Mouse (Mus musculus) hindbrain, embryonic 14.5 days (tissue): ENCODE data around the gene Dnah14. TPM values are rescaled to one million over a fixed set of nuclear protein-coding genes. Genes with fewer than 3 reads are reported as not detected.

Source experiments
- ATAC-seq: fragments of 200-750 bp; cut with Nextera tagmentation; 2 replicates; pipeline ENCODE4 v1.8.0; 2017; ENCODE audit warnings: moderate number of reproducible peaks, mild to moderate bottlenecking, moderate TSS enrichment, moderate library complexity; ENCODE audit not compliant: low FRiP score
- DNase-seq: peaks from one replicate; pipeline ENCODE4 v3.0.0-alpha.2; 2015; ENCODE audit warnings: low spot score
- H3K27ac ChIP-seq: fragments of 300-500 bp; sonication (generic); 2 replicates; pipeline ENCODE4 v1.5.1; 2014; ENCODE audit warnings: mild to moderate bottlenecking, moderate library complexity
- H3K27me3 ChIP-seq: fragments of 300-500 bp; sonication (generic); 2 replicates; pipeline ENCODE4 v1.6.1; 2014; ENCODE audit warnings: mild to moderate bottlenecking, low read length, mixed read lengths; ENCODE audit not compliant: control insufficient read depth, insufficient read depth
- H3K36me3 ChIP-seq: fragments of 300-500 bp; sonication (generic); replicated peaks from 2 replicates; pipeline ENCODE4 v1.6.1; 2014; ENCODE audit not compliant: control insufficient read depth, insufficient read depth
- H3K4me1 ChIP-seq: fragments of 300-500 bp; sonication (generic); replicated peaks from 2 replicates; pipeline ENCODE4 v1.6.1; 2014; ENCODE audit warnings: antibody characterized with exemption, low read length, mixed read lengths; ENCODE audit not compliant: control insufficient read depth, insufficient read depth
- H3K4me2 ChIP-seq: fragments of 300-500 bp; sonication (generic); replicated peaks from 2 replicates; pipeline ENCODE4 v1.6.1; 2014; ENCODE audit warnings: mild to moderate bottlenecking, moderate library complexity
- H3K4me3 ChIP-seq: fragments of 300-500 bp; sonication (generic); replicated peaks from 2 replicates; pipeline ENCODE4 v1.5.1; 2014; ENCODE audit warnings: mild to moderate bottlenecking, low read length
- H3K9ac ChIP-seq: fragments of 300-500 bp; sonication (generic); 2 replicates; pipeline ENCODE4 v1.6.1; 2014
- H3K9me3 ChIP-seq: fragments of 300-500 bp; sonication (generic); 2 replicates; pipeline ENCODE4 v1.6.1; 2016; ENCODE audit warnings: low read length; ENCODE audit not compliant: control insufficient read depth
- WGBS: fragments of 180-500 bp; shearing (Covaris S2); extraction: QIAGEN DNeasy Blood & Tissue Kit; methylation state at CpG from one replicate; pipeline ENCODE4 v1.1.7; 2014; 5-methylcytosine and 5-hydroxymethylcytosine counted together
- polyA plus RNA-seq: library from polyadenylated mRNA; unstranded; fragments of >200 nt; fragmentation: Nextera tagmentation; extraction: Ambion mirVana; gene quantifications from 2 replicates; pipeline ENCODE4 v1.2.1, GENCODE M21; 2014

Dnah14 gene
- polyA plus RNA-seq, 1 experiment from 2014 or later: 0.90 TPM

- WGBS: under 1% methylated on average over 14 of the region's 14 CpGs
- Histone ChIP-seq H3K9me3 (no peaks in the 10 kb centered on the region), H3K4me2 (peak within 1 kb of the TSS; percentile 80), H3K27me3 (no peaks in the 10 kb centered on the region), H3K4me1 (peaks cover 28% of the 10 kb centered on the region), H3K27ac (peak within 1 kb of the TSS; percentile 92), H3K4me3 (peak within 1 kb of the TSS; percentile 87), H3K9ac (peak within 1 kb of the TSS; percentile 83), H3K36me3 (no peaks in the 10 kb centered on the region)
- DNase-seq: peak; percentile 35
- ATAC-seq: no peak
Observed at GRCm38 (mm10) chr1:181842781-181843180, 266.4 kb downstream of the Dnah14 start, which contains the start of gene Lbr. Gene Lbr (minus strand): TSS chr1:181843046.

GRCm38 (mm10) chr1:181844874-181845547 is 268.7 kb downstream of the Dnah14 start:
- Histone ChIP-seq H3K4me3 (no peak overlapping the region), H3K4me1 (peaks cover 19% of the 10 kb centered on the region), H3K27ac (no peak overlapping the region), H3K36me3 (no peaks in the 10 kb centered on the region), H3K9me3 (no peaks in the 10 kb centered on the region), H3K4me2 (no peak overlapping the region), H3K27me3 (no peaks in the 10 kb centered on the region), H3K9ac (no peak overlapping the region)
- DNase-seq (no peak), ATAC-seq (no peak)
- 70% methylated on average over 15 of the region's 15 CpGs for WGBS

GRCm38 (mm10) chr1:181845767-181846166 is 269.4 kb downstream of the Dnah14 start:
- H3K4me2 ChIP-seq: no peak overlapping the region
- DNase-seq: no peak
- no peak for ATAC-seq
- 88% methylated on average over 3 of the region's 3 CpGs for WGBS
- no peaks in the 10 kb centered on the region for H3K36me3 ChIP-seq
- peaks cover 11% of the 10 kb centered on the region for H3K4me1 ChIP-seq
- no peak overlapping the region for H3K9ac ChIP-seq
- no peak overlapping the region for H3K4me3 ChIP-seq
- no peak overlapping the region for H3K27ac ChIP-seq
- no peaks in the 10 kb centered on the region for H3K9me3 ChIP-seq
- no peaks in the 10 kb centered on the region for H3K27me3 ChIP-seq

- WGBS: 89% methylated on average over 3 of the region's 3 CpGs
Observed at GRCm38 (mm10) chr1:181847396-181847795, 271.0 kb downstream of the Dnah14 start.

GRCm38 (mm10) chr1:181848210-181848609 is 271.9 kb downstream of the Dnah14 start:
- H3K4me1 ChIP-seq: 0 out of 2 replicates have a peak, but pooled peaks cover under 1% of the 10 kb centered on the region
- H3K4me2 ChIP-seq: no peak overlapping the region
- H3K4me3 ChIP-seq: no peak overlapping the region
- H3K36me3 ChIP-seq: no peaks in the 10 kb centered on the region
- ATAC-seq (no peak), DNase-seq (no peak)
- H3K9me3 ChIP-seq: no peaks in the 10 kb centered on the region
- no peaks in the 10 kb centered on the region for H3K27me3 ChIP-seq
- no peak overlapping the region for H3K9ac ChIP-seq
- WGBS: 77% methylated on average over 1 of the region's 1 CpGs
- no peak overlapping the region for H3K27ac ChIP-seq

More at GRCm38 (mm10) chr1:181847396-181847795, 271.0 kb downstream of the Dnah14 start:
- no peaks in the 10 kb centered on the region for H3K9me3 ChIP-seq
- DNase-seq: no peak
- H3K4me1 ChIP-seq: 0 out of 2 replicates have a peak, but pooled peaks cover 5% of the 10 kb centered on the region
- no peak for ATAC-seq
- no peak overlapping the region for H3K9ac ChIP-seq
- H3K36me3 ChIP-seq: no peaks in the 10 kb centered on the region
- no peak overlapping the region for H3K4me3 ChIP-seq
- no peak overlapping the region for H3K27ac ChIP-seq
- H3K27me3 ChIP-seq: no peaks in the 10 kb centered on the region
- H3K4me2 ChIP-seq: no peak overlapping the region

- Histone ChIP-seq H3K4me1 (no peaks in the 10 kb centered on the region), H3K4me2 (no peak overlapping the region), H3K27ac (no peak overlapping the region), H3K36me3 (no peaks in the 10 kb centered on the region), H3K27me3 (no peaks in the 10 kb centered on the region), H3K4me3 (no peak overlapping the region), H3K9ac (no peak overlapping the region), H3K9me3 (no peaks in the 10 kb centered on the region)
- DNase-seq: no peak
- 72% methylated on average over 4 of the region's 4 CpGs for WGBS
- no peak for ATAC-seq
Observed at GRCm38 (mm10) chr1:181850441-181850840, 274.1 kb downstream of the Dnah14 start.

- Histone ChIP-seq H3K4me3 (no peak overlapping the region), H3K9ac (no peak overlapping the region), H3K4me1 (no peaks in the 10 kb centered on the region), H3K27ac (no peak overlapping the region), H3K4me2 (no peak overlapping the region), H3K27me3 (no peaks in the 10 kb centered on the region), H3K9me3 (no peaks in the 10 kb centered on the region), H3K36me3 (no peaks in the 10 kb centered on the region)
- ATAC-seq (no peak), DNase-seq (no peak)
- WGBS: 88% methylated on average over 12 of the region's 12 CpGs
Observed at GRCm38 (mm10) chr1:181851521-181852310, 275.4 kb downstream of the Dnah14 start.

- 52% methylated on average over 13 of the region's 13 CpGs for WGBS
- H3K4me1 ChIP-seq: no peaks in the 10 kb centered on the region
- ATAC-seq (no peak), DNase-seq (no peak)
- H3K9me3 ChIP-seq: no peaks in the 10 kb centered on the region
- no peaks in the 10 kb centered on the region for H3K36me3 ChIP-seq
- no peaks in the 10 kb centered on the region for H3K27me3 ChIP-seq
- no peak overlapping the region for H3K4me3 ChIP-seq
- no peak overlapping the region for H3K9ac ChIP-seq
- H3K4me2 ChIP-seq: peak overlapping the region; percentile 16; the same call in 1 of the 2 replicates
- H3K27ac ChIP-seq: no peak overlapping the region
Observed at GRCm38 (mm10) chr1:181852466-181852865, 276.1 kb downstream of the Dnah14 start.

- peak overlapping the region; percentile 16 for H3K4me2 ChIP-seq
- no peaks in the 10 kb centered on the region for H3K27me3 ChIP-seq
- ATAC-seq (no peak), DNase-seq (no peak)
- no peak overlapping the region for H3K9ac ChIP-seq
- no peak overlapping the region for H3K27ac ChIP-seq
- 13% methylated on average over 15 of the region's 21 CpGs for WGBS
- no peak overlapping the region; the same call in 1 of the 2 replicates for H3K4me3 ChIP-seq
- no peaks in the 10 kb centered on the region for H3K36me3 ChIP-seq
- H3K4me1 ChIP-seq: no peaks in the 10 kb centered on the region
- H3K9me3 ChIP-seq: no peaks in the 10 kb centered on the region
Observed at GRCm38 (mm10) chr1:181853081-181853736, 276.9 kb downstream of the Dnah14 start.
